Mouse (Mus musculus) stomach, embryonic 15.5 days (tissue): ENCODE results near the gene Pappa. TPM values are rescaled to one million over a fixed set of nuclear protein-coding genes. Genes with fewer than 3 reads are reported as not detected.

Source experiments
- ATAC-seq: fragments of 200-750 bp; cut with Nextera tagmentation; 2 replicates; pipeline ENCODE4 v1.8.0; 2017; ENCODE audit warnings: low read depth, moderate number of reproducible peaks, moderate TSS enrichment; ENCODE audit not compliant: insufficient read depth, low FRiP score
- H3K27ac ChIP-seq: fragments of 300-500 bp; sonication (generic); 2 replicates; pipeline ENCODE4 v1.5.1; 2015; ENCODE audit warnings: mild to moderate bottlenecking, inconsistent platforms
- H3K27me3 ChIP-seq: fragments of 300-500 bp; sonication (generic); replicated peaks from 2 replicates; pipeline ENCODE4 v1.6.1; 2015; ENCODE audit warnings: inconsistent platforms
- H3K36me3 ChIP-seq: fragments of 300-500 bp; sonication (generic); 2 replicates; pipeline ENCODE4 v1.6.1; 2015; ENCODE audit warnings: inconsistent platforms
- H3K4me1 ChIP-seq: fragments of 300-500 bp; sonication (generic); 2 replicates; pipeline ENCODE4 v1.6.1; 2015; ENCODE audit warnings: inconsistent platforms
- H3K4me2 ChIP-seq: fragments of 300-500 bp; sonication (generic); 2 replicates; pipeline ENCODE4 v1.6.1; 2015; ENCODE audit warnings: mild to moderate bottlenecking, inconsistent platforms
- H3K4me3 ChIP-seq: fragments of 300-500 bp; sonication (generic); replicated peaks from 2 replicates; pipeline ENCODE4 v1.5.1; 2015; ENCODE audit warnings: inconsistent platforms
- H3K9ac ChIP-seq: fragments of 300-500 bp; sonication (generic); 2 replicates; pipeline ENCODE4 v1.6.1; 2015; ENCODE audit warnings: inconsistent platforms
- H3K9me3 ChIP-seq: fragments of 300-500 bp; sonication (generic); 2 replicates; pipeline ENCODE4 v1.6.1; 2016; ENCODE audit warnings: inconsistent platforms
- WGBS: fragments of 180-500 bp; shearing (Covaris S2); methylation state at CpG from one replicate; pipeline ENCODE4 v1.1.7; 2015; 5-methylcytosine and 5-hydroxymethylcytosine counted together
- polyA plus RNA-seq: library from polyadenylated mRNA; unstranded; fragments of >200 nt; fragmentation: Nextera tagmentation; extraction: Ambion mirVana; gene quantifications from 2 replicates; pipeline ENCODE4 v1.2.1, GENCODE M21; 2015

Pappa gene
- polyA plus RNA-seq = 1.1 and 1.3 TPM in 2 replicates

- WGBS = under 1% methylated on average over 15 of the region's 16 CpGs
- Histone ChIP-seq H3K27ac (no peak within 1 kb of the TSS), H3K27me3 (peaks cover 11% of the 10 kb centered on the region), H3K36me3 (no peaks in the 10 kb centered on the region), H3K9me3 (no peaks in the 10 kb centered on the region), H3K4me3 (peak within 1 kb of the TSS; percentile 52), H3K4me2 (peak within 1 kb of the TSS; percentile 95), H3K9ac (peak within 1 kb of the TSS; percentile 22; the same call in 1 of the 2 replicates), H3K4me1 (peaks cover 8% of the 10 kb centered on the region; the same call in 1 of the 2 replicates)
- ATAC-seq = no peak
These were observed at the start of gene Pappa for GRCm38 (mm10) chr4:65123741-65124224. Pappa (plus strand) TSS chr4:65124174.

GRCm38 (mm10) chr4:65077906-65078615 lies 45.9 kb upstream of the Pappa start:
- Histone ChIP-seq H3K4me2 (no peak overlapping the region), H3K4me1 (no peaks in the 10 kb centered on the region), H3K9me3 (no peaks in the 10 kb centered on the region), H3K4me3 (no peak overlapping the region), H3K36me3 (no peaks in the 10 kb centered on the region), H3K9ac (no peak overlapping the region), H3K27me3 (no peaks in the 10 kb centered on the region), H3K27ac (no peak overlapping the region)
- no peak for ATAC-seq
- WGBS = 77% methylated on average over 6 of the region's 6 CpGs

GRCm38 (mm10) chr4:65086864-65087263 lies 37.1 kb upstream of the Pappa start:
- H3K4me1 ChIP-seq = no peaks in the 10 kb centered on the region
- H3K4me2 ChIP-seq = no peak overlapping the region
- H3K27ac ChIP-seq = no peak overlapping the region
- no peaks in the 10 kb centered on the region for H3K27me3 ChIP-seq
- no peaks in the 10 kb centered on the region for H3K36me3 ChIP-seq
- H3K9me3 ChIP-seq = no peaks in the 10 kb centered on the region
- WGBS = 85% methylated on average over 1 of the region's 1 CpGs
- no peak overlapping the region for H3K9ac ChIP-seq
- no peak overlapping the region for H3K4me3 ChIP-seq
- no peak for ATAC-seq

GRCm38 (mm10) chr4:65087592-65087991 lies 36.4 kb upstream of the Pappa start:
- no peak overlapping the region for H3K4me2 ChIP-seq
- H3K4me1 ChIP-seq = no peaks in the 10 kb centered on the region
- WGBS = 80% methylated on average over 5 of the region's 5 CpGs
- H3K27ac ChIP-seq = no peak overlapping the region
- H3K27me3 ChIP-seq = no peaks in the 10 kb centered on the region
- no peak for ATAC-seq
- H3K9ac ChIP-seq = no peak overlapping the region
- no peaks in the 10 kb centered on the region for H3K36me3 ChIP-seq
- H3K9me3 ChIP-seq = no peaks in the 10 kb centered on the region
- no peak overlapping the region for H3K4me3 ChIP-seq

- Histone ChIP-seq H3K9ac (no peak overlapping the region), H3K27me3 (no peaks in the 10 kb centered on the region), H3K9me3 (no peaks in the 10 kb centered on the region), H3K36me3 (no peaks in the 10 kb centered on the region), H3K4me1 (no peaks in the 10 kb centered on the region), H3K4me3 (no peak overlapping the region), H3K4me2 (no peak overlapping the region), H3K27ac (no peak overlapping the region)
- no peak for ATAC-seq
- WGBS = 10% methylated on average over 1 of the region's 1 CpGs
These were observed 31.8 kb upstream of the Pappa start for GRCm38 (mm10) chr4:65092191-65092590.

GRCm38 (mm10) chr4:65120329-65120728 lies 3.6 kb upstream of the Pappa start:
- Histone ChIP-seq H3K27ac (no peak overlapping the region), H3K4me2 (no peak overlapping the region), H3K36me3 (no peaks in the 10 kb centered on the region), H3K4me1 (peaks cover 5% of the 10 kb centered on the region; the same call in 1 of the 2 replicates), H3K27me3 (peaks cover 10% of the 10 kb centered on the region), H3K9me3 (no peaks in the 10 kb centered on the region), H3K9ac (no peak overlapping the region), H3K4me3 (no peak overlapping the region)
- no peak for ATAC-seq
- 62% methylated on average over 1 of the region's 1 CpGs for WGBS

- Histone ChIP-seq H3K27ac (no peak overlapping the region), H3K36me3 (no peaks in the 10 kb centered on the region), H3K9me3 (no peaks in the 10 kb centered on the region), H3K27me3 (peaks cover 11% of the 10 kb centered on the region), H3K4me1 (peaks cover 8% of the 10 kb centered on the region; the same call in 1 of the 2 replicates), H3K4me2 (no peak overlapping the region), H3K9ac (no peak overlapping the region), H3K4me3 (no peak overlapping the region)
- ATAC-seq = no peak
- WGBS = 0% methylated on average over 2 of the region's 2 CpGs
These were observed 1.1 kb upstream of the Pappa start for GRCm38 (mm10) chr4:65122841-65123240.

- Histone ChIP-seq H3K4me3 (peak overlapping the region; percentile 52), H3K4me2 (peak overlapping the region; percentile 95), H3K4me1 (peaks cover 8% of the 10 kb centered on the region; the same call in 1 of the 2 replicates), H3K9me3 (no peaks in the 10 kb centered on the region), H3K9ac (peak overlapping the region; percentile 22; the same call in 1 of the 2 replicates), H3K36me3 (no peaks in the 10 kb centered on the region), H3K27ac (no peak overlapping the region), H3K27me3 (peaks cover 11% of the 10 kb centered on the region)
- WGBS = 1% methylated on average over 76 of the region's 80 CpGs
- ATAC-seq = peak; percentile 37; the same call in 1 of the 2 replicates
These were observed 586 bp downstream of the Pappa start for GRCm38 (mm10) chr4:65124369-65125151.

- no peaks in the 10 kb centered on the region for H3K9me3 ChIP-seq
- peak; percentile 33; the same call in 1 of the 2 replicates for ATAC-seq
- WGBS = under 1% methylated on average over 30 of the region's 30 CpGs
- peaks cover 11% of the 10 kb centered on the region for H3K27me3 ChIP-seq
- peaks cover 8% of the 10 kb centered on the region; the same call in 1 of the 2 replicates for H3K4me1 ChIP-seq
- peak overlapping the region; percentile 52 for H3K4me3 ChIP-seq
- no peaks in the 10 kb centered on the region for H3K36me3 ChIP-seq
- H3K4me2 ChIP-seq = peak overlapping the region; percentile 95
- H3K27ac ChIP-seq = peak overlapping the region; percentile 45; the same call in 1 of the 2 replicates
- H3K9ac ChIP-seq = peak overlapping the region; percentile 12; the same call in 1 of the 2 replicates
These were observed 1.7 kb downstream of the Pappa start for GRCm38 (mm10) chr4:65125341-65126332.

- peak; percentile 36; the same call in 1 of the 2 replicates for ATAC-seq
- Histone ChIP-seq H3K36me3 (no peaks in the 10 kb centered on the region), H3K9ac (no peak overlapping the region; the same call in 1 of the 2 replicates), H3K27me3 (peaks cover 11% of the 10 kb centered on the region), H3K4me1 (peaks cover 8% of the 10 kb centered on the region; the same call in 1 of the 2 replicates), H3K4me3 (peak overlapping the region; percentile 52), H3K9me3 (no peaks in the 10 kb centered on the region), H3K27ac (no peak overlapping the region; the same call in 1 of the 2 replicates), H3K4me2 (peak overlapping the region; percentile 95)
- 7% methylated on average over 23 of the region's 23 CpGs for WGBS
These were observed 2.7 kb downstream of the Pappa start for GRCm38 (mm10) chr4:65126451-65127290.
